Mouse (Mus musculus): Measurements from ENCODE around the gene Sh2b3.

- TF ChIP-seq CTCF (IDR thresholded peaks at IDR 0.05; ENCODE audit: borderline replicate concordance, extremely low read depth, insufficient read depth, insufficient read length) (peak; percentile 14; the same call in 1 of the 2 replicates), POLR2A (IDR thresholded peaks at IDR 0.05; ENCODE audit: borderline replicate concordance, extremely low read depth, insufficient read depth, insufficient read length, poor library complexity, severe bottlenecking) (no peak)
These were observed 41.6 kb downstream of the Sh2b3 start for GRCm38 (mm10) chr5:121795800-121796199.

All from brain, embryonic 14.5 days (tissue).